Mouse (Mus musculus) stomach, postnatal 0 days (tissue): Measurements from ENCODE around the gene Pard6a. TPM values are rescaled to one million over a fixed set of nuclear protein-coding genes. Genes with fewer than 3 reads are reported as not detected.

Source experiments
- ATAC-seq: fragments of 200-750 bp; cut with Nextera tagmentation; 2 replicates; pipeline ENCODE4 v1.8.0; 2017; ENCODE audit not compliant: low FRiP score, low TSS enrichment
- DNase-seq: peaks from one replicate; pipeline ENCODE4 v3.0.0-alpha.2; 2016; ENCODE audit warnings: low spot score
- H3K27ac ChIP-seq: fragments of 300-500 bp; sonication (generic); replicated peaks from 2 replicates; pipeline ENCODE4 v1.5.1; 2014; ENCODE audit warnings: mild to moderate bottlenecking, control low read depth
- H3K27me3 ChIP-seq: fragments of 300-500 bp; sonication (generic); 2 replicates; pipeline ENCODE4 v1.6.1; 2014; ENCODE audit warnings: low read length; ENCODE audit not compliant: control insufficient read depth, insufficient read depth
- H3K36me3 ChIP-seq: fragments of 300-500 bp; sonication (generic); 2 replicates; pipeline ENCODE4 v1.6.1; 2014; ENCODE audit warnings: low read length, mixed read lengths; ENCODE audit not compliant: control insufficient read depth, insufficient read depth
- H3K4me1 ChIP-seq: fragments of 300-500 bp; sonication (generic); replicated peaks from 2 replicates; pipeline ENCODE4 v1.6.1; 2014; ENCODE audit warnings: antibody characterized with exemption; ENCODE audit not compliant: control insufficient read depth, insufficient read depth
- H3K4me2 ChIP-seq: fragments of 300-500 bp; sonication (generic); replicated peaks from 2 replicates; pipeline ENCODE4 v1.6.1; 2014; ENCODE audit warnings: low read depth, mild to moderate bottlenecking, control low read depth, moderate library complexity
- H3K4me3 ChIP-seq: fragments of 300-500 bp; sonication (generic); 2 replicates; pipeline ENCODE4 v1.5.1; 2014; ENCODE audit warnings: low read depth, low read length, control low read depth
- H3K9ac ChIP-seq: fragments of 300-500 bp; sonication (generic); 2 replicates; pipeline ENCODE4 v1.6.1; 2014; ENCODE audit warnings: mild to moderate bottlenecking, low read length, control low read depth, mixed read lengths
- H3K9me3 ChIP-seq: fragments of 300-500 bp; sonication (generic); 2 replicates; pipeline ENCODE4 v1.6.1; 2016; ENCODE audit warnings: low read length; ENCODE audit not compliant: control insufficient read depth
- CTCF ChIP-seq: IDR thresholded peaks from 2 replicates; pipeline ENCODE4 v1.5.1; 2016; ENCODE audit warnings: antibody characterized with exemption, low read depth, mild to moderate bottlenecking, moderate library complexity
- EP300 ChIP-seq: optimal IDR thresholded peaks from 2 replicates; pipeline ENCODE3; 2016; ENCODE audit warnings: antibody characterized with exemption
- WGBS: fragments of 180-500 bp; shearing (Covaris S2); extraction: QIAGEN DNeasy Blood & Tissue Kit; methylation state at CpG from one replicate; pipeline ENCODE4 v1.1.7; 2014; 5-methylcytosine and 5-hydroxymethylcytosine counted together
- polyA plus RNA-seq: library from polyadenylated mRNA; unstranded; fragments of >200 nt; fragmentation: Nextera tagmentation; extraction: Ambion mirVana; gene quantifications from 2 replicates; pipeline ENCODE4 v1.2.1, GENCODE M21; 2015

Pard6a gene
- polyA plus RNA-seq, 1 experiment from 2014 or later = 12.4 TPM

GRCm38 (mm10) chr8:105692449-105693182 lies 8.3 kb upstream of the Pard6a start:
- H3K27me3 ChIP-seq = no peaks in the 10 kb centered on the region
- no peak overlapping the region for H3K4me3 ChIP-seq
- H3K27ac ChIP-seq = no peak overlapping the region
- ATAC-seq (no peak), DNase-seq (no peak)
- H3K9me3 ChIP-seq = no peaks in the 10 kb centered on the region
- no peaks in the 10 kb centered on the region; the same call in 1 of the 2 replicates for H3K36me3 ChIP-seq
- H3K4me2 ChIP-seq = no peak overlapping the region
- no peak overlapping the region for H3K9ac ChIP-seq
- TF ChIP-seq CTCF (no peak), EP300 (no peak)
- WGBS = 93% methylated on average over 11 of the region's 11 CpGs
- no peaks in the 10 kb centered on the region; the same call in 1 of the 2 replicates for H3K4me1 ChIP-seq

GRCm38 (mm10) chr8:105693648-105694047 lies 7.3 kb upstream of the Pard6a start:
- peak overlapping the region; percentile 91 for H3K4me2 ChIP-seq
- H3K36me3 ChIP-seq = peaks cover 2% of the 10 kb centered on the region; the same call in 1 of the 2 replicates
- 3% methylated on average over 26 of the region's 30 CpGs for WGBS
- H3K9me3 ChIP-seq = no peaks in the 10 kb centered on the region
- no peak for TF ChIP-seq CTCF
- ATAC-seq = peak; percentile 57; the same call in 1 of the 2 replicates
- no peak overlapping the region for H3K27ac ChIP-seq
- DNase-seq = peak; percentile 74
- peak overlapping the region; percentile 45 for H3K4me3 ChIP-seq
- H3K4me1 ChIP-seq = no peaks in the 10 kb centered on the region; the same call in 1 of the 2 replicates
- H3K9ac ChIP-seq = peak overlapping the region; percentile 45
- no peaks in the 10 kb centered on the region for H3K27me3 ChIP-seq

GRCm38 (mm10) chr8:105694051-105694799 lies 6.7 kb upstream of the Pard6a start:
- H3K36me3 ChIP-seq = peaks cover 5% of the 10 kb centered on the region; the same call in 1 of the 2 replicates
- peak overlapping the region; percentile 91 for H3K4me2 ChIP-seq
- H3K27me3 ChIP-seq = no peaks in the 10 kb centered on the region
- TF ChIP-seq EP300 = no peak
- TF ChIP-seq CTCF = peak; percentile 17; the same call in 1 of the 2 replicates
- 17% methylated on average over 40 of the region's 40 CpGs for WGBS
- H3K9me3 ChIP-seq = no peaks in the 10 kb centered on the region
- no peaks in the 10 kb centered on the region; the same call in 1 of the 2 replicates for H3K4me1 ChIP-seq
- ATAC-seq (peak; percentile 28; the same call in 1 of the 2 replicates), DNase-seq (peak; percentile 39)
- peak overlapping the region; percentile 45 for H3K4me3 ChIP-seq
- H3K9ac ChIP-seq = peak overlapping the region; percentile 45
- no peak overlapping the region for H3K27ac ChIP-seq

GRCm38 (mm10) chr8:105695080-105695780 lies 5.7 kb upstream of the Pard6a start:
- Histone ChIP-seq H3K4me2 (no peak overlapping the region), H3K27me3 (no peaks in the 10 kb centered on the region), H3K9me3 (no peaks in the 10 kb centered on the region), H3K36me3 (peaks cover 5% of the 10 kb centered on the region; the same call in 1 of the 2 replicates), H3K4me1 (peaks cover 3% of the 10 kb centered on the region; the same call in 1 of the 2 replicates), H3K27ac (no peak overlapping the region), H3K9ac (no peak overlapping the region), H3K4me3 (no peak overlapping the region)
- WGBS = 76% methylated on average over 30 of the region's 30 CpGs
- DNase-seq (no peak), ATAC-seq (no peak)
- TF ChIP-seq EP300 (no peak), CTCF (no peak)

GRCm38 (mm10) chr8:105697196-105697780 lies 3.7 kb upstream of the Pard6a start:
- no peak overlapping the region for H3K27ac ChIP-seq
- DNase-seq = no peak
- H3K9ac ChIP-seq = no peak overlapping the region
- H3K36me3 ChIP-seq = peaks cover 5% of the 10 kb centered on the region; the same call in 1 of the 2 replicates
- no peaks in the 10 kb centered on the region for H3K9me3 ChIP-seq
- WGBS = 91% methylated on average over 17 of the region's 17 CpGs
- H3K4me2 ChIP-seq = no peak overlapping the region
- H3K4me1 ChIP-seq = peaks cover 7% of the 10 kb centered on the region; the same call in 1 of the 2 replicates
- no peak overlapping the region for H3K4me3 ChIP-seq
- no peak for ATAC-seq
- H3K27me3 ChIP-seq = no peaks in the 10 kb centered on the region
- TF ChIP-seq CTCF = no peak
